Mouse (Mus musculus) mature B cell (primary cell): Measurements from ENCODE around the gene Ambra1.
"Not testable (repeated sequence)": the region's sequence is repeated elsewhere in the genome, so short reads cannot be mapped to it uniquely, and the experiment has no call there.

Source experiments
- in situ Hi-C: fragments of 300-500 bp; cut with MboI; formaldehyde crosslinking; loops from 2 replicates; pipeline ENCODE4 v1.14.3; 2019

The Ambra1 gene

GRCm38 (mm10) chr2:91729971-91730821 lies at the start of gene Ambra1:
TSS of gene Ambra1 (plus strand) at chr2:91730134.
- in situ Hi-C loops, result no loop called here

GRCm38 (mm10) chr2:91682850-91683249 lies 47.1 kb upstream of the Ambra1 start:
- in situ Hi-C loops, result no loop called here

GRCm38 (mm10) chr2:91683919-91684318 lies 46.0 kb upstream of the Ambra1 start:
- in situ Hi-C loops, result no loop called here

GRCm38 (mm10) chr2:91689452-91689851 lies 40.5 kb upstream of the Ambra1 start:
- in situ Hi-C loops, result no loop called here

GRCm38 (mm10) chr2:91695436-91696224 lies 34.3 kb upstream of the Ambra1 start:
- in situ Hi-C loops, result no loop called here

GRCm38 (mm10) chr2:91696225-91696590 lies 33.7 kb upstream of the Ambra1 start:
- in situ Hi-C loops, result no loop called here

GRCm38 (mm10) chr2:91699225-91699624 lies 30.7 kb upstream of the Ambra1 start:
- in situ Hi-C loops, result no loop called here

GRCm38 (mm10) chr2:91701366-91701765 lies 28.6 kb upstream of the Ambra1 start:
- in situ Hi-C loops, result no loop called here

GRCm38 (mm10) chr2:91705736-91706135 lies 24.2 kb upstream of the Ambra1 start:
- in situ Hi-C loops, result no loop called here

- in situ Hi-C loops, result no loop called here
These were observed 23.5 kb upstream of the Ambra1 start for GRCm38 (mm10) chr2:91706456-91706855.

- in situ Hi-C loops, result no loop called here
These were observed 21.6 kb upstream of the Ambra1 start for GRCm38 (mm10) chr2:91708361-91708760.

GRCm38 (mm10) chr2:91710272-91711234 lies 19.4 kb upstream of the Ambra1 start, which contains the start of the genes Atg13 and Harbi1:
TSS of gene Atg13 (minus strand) at chr2:91710576.
TSS of gene Harbi1 (plus strand) at chr2:91710852.
- in situ Hi-C loops, result no loop called here

GRCm38 (mm10) chr2:91711256-91711925 lies 18.5 kb upstream of the Ambra1 start:
- in situ Hi-C loops, result no loop called here

GRCm38 (mm10) chr2:91714921-91715320 lies 15.0 kb upstream of the Ambra1 start:
- in situ Hi-C loops, result no loop called here

- in situ Hi-C loops, result no loop called here
These were observed 11.7 kb upstream of the Ambra1 start for GRCm38 (mm10) chr2:91718276-91718675.

- in situ Hi-C loops, result no loop called here
These were observed 6.6 kb upstream of the Ambra1 start for GRCm38 (mm10) chr2:91723382-91723781.

- in situ Hi-C loops, result no loop called here
These were observed 6.0 kb upstream of the Ambra1 start for GRCm38 (mm10) chr2:91723951-91724350.

- in situ Hi-C loops, result no loop called here
These were observed 5.2 kb upstream of the Ambra1 start for GRCm38 (mm10) chr2:91724716-91725115.

GRCm38 (mm10) chr2:91725476-91725875 lies 4.5 kb upstream of the Ambra1 start:
- in situ Hi-C loops, result not testable (repeated sequence)

- in situ Hi-C loops, result no loop called here
These were observed 2.9 kb upstream of the Ambra1 start for GRCm38 (mm10) chr2:91727011-91727410.

GRCm38 (mm10) chr2:91729571-91729970 lies 363 bp upstream of the Ambra1 start:
- in situ Hi-C loops, result no loop called here
